Mouse (Mus musculus) ZHBTc4 (cell line): ENCODE results near the gene a.

Experiments
- DNase-seq: peaks from one replicate; pipeline ENCODE4 v3.0.0-alpha.2; 2011; ENCODE audit warnings: low read depth, low spot score

The a gene

DNA sequence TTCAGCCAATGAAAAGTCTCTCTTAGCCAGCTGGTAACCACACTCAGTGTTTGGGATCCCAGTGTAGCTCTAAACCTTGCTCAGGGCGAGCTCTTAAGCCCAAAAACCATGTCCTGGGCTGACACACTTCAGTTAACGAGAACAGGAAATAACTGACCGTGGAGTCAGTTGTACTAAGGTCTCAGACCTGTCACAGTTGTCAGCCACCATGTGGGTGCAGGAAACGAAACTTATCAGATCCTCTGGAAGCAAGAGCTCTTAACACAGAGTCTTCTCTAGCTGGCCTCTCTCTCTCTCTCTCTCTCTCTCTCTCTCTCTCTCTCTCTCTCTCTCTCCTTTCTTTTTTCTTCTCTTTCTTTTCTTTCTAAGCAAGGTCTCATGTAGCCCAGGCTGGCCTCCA is 302.2 kb downstream of the a start:
- DNase-seq: no peak

DNA sequence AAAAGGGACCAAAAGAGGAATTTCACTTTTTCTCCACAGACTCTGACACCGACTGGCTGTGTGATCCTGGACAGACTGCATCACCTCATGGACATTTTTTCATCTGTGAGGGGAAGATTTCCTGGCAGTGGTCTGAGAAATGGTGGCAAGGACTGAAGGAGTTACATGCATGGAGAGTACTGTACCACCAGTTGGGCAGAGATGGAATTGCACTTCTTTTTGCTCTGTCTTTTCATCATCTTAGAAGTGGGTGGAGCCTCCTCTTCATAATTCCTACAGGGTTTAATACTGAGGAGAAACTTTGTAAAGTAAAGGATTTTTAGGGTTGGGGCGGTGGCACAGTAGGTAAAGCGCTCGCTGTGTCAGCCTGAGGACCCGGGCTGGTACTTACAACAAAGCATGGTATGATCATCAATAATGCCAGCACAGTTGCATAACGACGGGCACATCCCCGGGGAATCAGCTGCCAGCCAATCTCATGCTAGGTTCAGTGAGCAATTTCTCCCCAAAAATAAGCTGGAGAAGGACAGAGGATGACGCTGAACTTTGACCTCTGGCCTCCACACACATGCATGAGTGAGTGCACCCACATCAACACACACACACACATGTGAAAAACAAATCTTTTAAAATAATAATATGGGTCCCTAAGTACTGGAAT is 307.6 kb downstream of the a start:
- DNase-seq: peak; percentile 37

DNA sequence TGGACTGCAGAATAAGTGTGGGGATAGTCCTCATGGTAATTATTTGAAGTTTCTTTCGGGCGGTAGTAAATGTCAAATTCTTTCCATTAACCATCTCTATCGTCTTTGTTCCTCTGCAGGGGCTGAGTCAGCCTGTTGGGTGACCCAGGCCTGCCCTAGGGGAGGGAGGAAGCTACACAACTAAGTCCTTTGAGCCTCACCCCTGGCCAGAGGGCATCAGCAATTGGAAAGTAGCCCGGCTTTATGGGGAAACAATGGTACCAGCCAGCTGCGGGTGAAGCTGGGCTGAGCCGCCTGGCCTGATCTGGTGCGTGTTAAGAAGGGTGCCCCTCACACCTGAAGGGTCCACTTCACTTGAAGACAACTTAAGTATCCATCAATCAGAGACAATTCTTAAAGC is 308.2 kb downstream of the a start:
- DNase-seq: peak; percentile 44

DNA sequence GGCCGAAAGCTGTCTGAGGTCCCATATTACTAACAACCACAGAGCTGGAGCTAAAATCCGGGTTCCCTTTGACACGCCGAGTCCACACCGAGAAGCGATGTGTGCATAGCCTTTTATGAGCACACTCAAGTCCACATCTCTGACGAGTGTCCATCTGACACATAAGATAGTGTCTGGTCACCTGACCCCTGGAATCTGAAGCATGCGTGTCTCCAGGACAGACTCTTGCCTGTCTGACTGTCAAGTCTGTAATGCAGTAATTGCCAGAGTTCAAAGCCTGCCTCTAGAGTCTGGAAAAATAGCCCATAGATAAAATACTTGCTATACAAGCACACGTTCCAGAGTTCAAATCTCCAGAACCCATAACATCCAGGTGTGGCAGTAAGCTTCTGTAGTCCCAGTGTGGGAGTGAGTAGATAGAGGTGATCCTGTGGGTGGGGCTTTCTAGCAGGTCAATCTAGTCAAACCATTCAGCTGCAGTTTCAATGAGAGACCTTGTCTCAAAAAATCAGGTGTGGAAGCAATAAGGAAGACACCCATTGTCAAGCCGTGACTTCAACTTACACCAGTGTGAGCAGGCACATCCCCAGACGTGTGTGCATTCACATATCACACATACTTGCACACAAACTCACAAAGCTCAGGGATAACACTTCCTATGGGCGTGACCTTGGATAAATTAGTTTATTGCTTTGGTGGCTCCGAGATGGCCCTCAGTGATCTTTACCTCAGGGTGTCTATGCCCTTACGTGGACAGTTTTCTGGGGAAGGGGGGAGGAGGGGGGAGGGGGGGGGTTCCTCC is 309.0 kb downstream of the a start:
- no peak for DNase-seq
